Mouse (Mus musculus) liver, postnatal 0 days (tissue): ENCODE data around the gene Fga.

ENCODE experiments used
- CTCF ChIP-seq: sonication (generic); IDR thresholded peaks from 2 replicates; pipeline ENCODE4 v1.5.1; 2016; ENCODE audit warnings: antibody characterized with exemption, low read depth
- EP300 ChIP-seq: IDR thresholded peaks from 2 replicates; pipeline ENCODE4 v1.6.1; 2016; ENCODE audit warnings: antibody characterized with exemption, low read depth, mild to moderate bottlenecking

DNA sequence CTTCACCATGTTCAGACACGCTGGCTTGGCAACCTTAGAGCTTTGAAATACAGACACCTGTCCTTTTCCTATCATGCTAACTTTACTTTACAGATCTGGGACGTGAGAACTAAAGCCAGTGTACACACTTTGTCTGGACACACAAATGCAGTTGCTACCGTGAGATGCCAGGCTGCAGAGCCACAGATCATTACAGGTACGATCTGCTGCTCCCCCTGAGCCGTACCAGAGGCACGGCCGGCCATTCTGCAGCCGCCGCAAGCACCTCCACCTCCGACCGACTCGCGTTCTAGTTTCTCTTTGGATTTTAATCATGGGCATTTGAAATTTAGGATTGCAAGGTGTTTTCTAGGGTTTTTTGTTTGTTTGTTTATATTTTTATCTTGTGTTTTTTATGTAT lies 43.0 kb downstream of the Fga start:
- TF ChIP-seq CTCF, result no peak
- no peak for TF ChIP-seq EP300
